Mouse (Mus musculus) T-cell, adult 2 months (primary cell): ENCODE results near the gene Syne3.

Experiments used
- DNase-seq: peaks from one replicate; pipeline ENCODE4 v3.0.0; 2022; ENCODE audit warnings: low spot score

Gene Syne3

GRCm38 (mm10) chr12:104969177-104969576, 40.4 kb downstream of the Syne3 start:
- DNase-seq, result no peak

GRCm38 (mm10) chr12:104964953-104965911, 44.4 kb downstream of the Syne3 start:
- DNase-seq, result no peak

- DNase-seq, result no peak
Measured at GRCm38 (mm10) chr12:104960421-104960820, 49.2 kb downstream of the Syne3 start.

GRCm38 (mm10) chr12:104959966-104960365, 49.6 kb downstream of the Syne3 start:
- no peak for DNase-seq

- DNase-seq, result no peak
Measured at GRCm38 (mm10) chr12:104958263-104958662, 51.3 kb downstream of the Syne3 start.

GRCm38 (mm10) chr12:104957165-104957564, 52.4 kb downstream of the Syne3 start:
- DNase-seq, result no peak

GRCm38 (mm10) chr12:104956406-104956805, 53.2 kb downstream of the Syne3 start:
- no peak for DNase-seq

GRCm38 (mm10) chr12:104955003-104955800, 54.4 kb downstream of the Syne3 start:
- no peak for DNase-seq

GRCm38 (mm10) chr12:104953941-104954340, 55.7 kb downstream of the Syne3 start:
- DNase-seq, result peak; percentile 46

- peak; percentile 74 for DNase-seq
Measured at GRCm38 (mm10) chr12:104952458-104952857, 57.2 kb downstream of the Syne3 start.

- DNase-seq, result no peak
Measured at GRCm38 (mm10) chr12:104947911-104948310, 61.7 kb downstream of the Syne3 start.

- no peak for DNase-seq
Measured at GRCm38 (mm10) chr12:104946231-104946630, 63.4 kb downstream of the Syne3 start.

GRCm38 (mm10) chr12:104940466-104940865, 69.1 kb downstream of the Syne3 start:
- no peak for DNase-seq

GRCm38 (mm10) chr12:104940027-104940386, 69.6 kb downstream of the Syne3 start:
- no peak for DNase-seq

- DNase-seq, result peak; percentile 19
Measured at GRCm38 (mm10) chr12:104939372-104940026, 70.1 kb downstream of the Syne3 start.

- DNase-seq, result no peak
Measured at GRCm38 (mm10) chr12:104938935-104939334, 70.7 kb downstream of the Syne3 start.

GRCm38 (mm10) chr12:104936223-104936622, 73.4 kb downstream of the Syne3 start:
- DNase-seq, result peak; percentile 13

- no peak for DNase-seq
Measured at GRCm38 (mm10) chr12:104935144-104935543, 74.5 kb downstream of the Syne3 start.

GRCm38 (mm10) chr12:104933800-104934199, 75.8 kb downstream of the Syne3 start:
- no peak for DNase-seq

GRCm38 (mm10) chr12:104933217-104933616, 76.4 kb downstream of the Syne3 start:
- no peak for DNase-seq

- DNase-seq, result no peak
Measured at GRCm38 (mm10) chr12:104925765-104926164, 83.8 kb downstream of the Syne3 start.

GRCm38 (mm10) chr12:104925035-104925434, 84.6 kb downstream of the Syne3 start:
- DNase-seq, result no peak
